Mouse (Mus musculus) embryonic facial prominence, embryonic 14.5 days (tissue): ENCODE data around the gene Ccl11. TPM values are rescaled to one million over a fixed set of nuclear protein-coding genes. Genes with fewer than 3 reads are reported as not detected.

Experiments used
- ATAC-seq: fragments of 200-750 bp; cut with Nextera tagmentation; 2 replicates; pipeline ENCODE4 v1.8.0; 2017; ENCODE audit warnings: low read depth, moderate number of reproducible peaks, moderate TSS enrichment
- DNase-seq: peaks from one replicate; pipeline ENCODE4 v3.0.0-alpha.2; 2015; ENCODE audit warnings: low spot score
- H3K27ac ChIP-seq: fragments of 300-500 bp; sonication (generic); replicated peaks from 2 replicates; pipeline ENCODE4 v1.5.1; 2014; ENCODE audit warnings: low read depth, mild to moderate bottlenecking, low read length, moderate library complexity
- H3K27me3 ChIP-seq: fragments of 300-500 bp; sonication (generic); replicated peaks from 2 replicates; pipeline ENCODE4 v1.6.1; 2014; ENCODE audit warnings: low read length; ENCODE audit not compliant: control insufficient read depth, insufficient read depth
- H3K36me3 ChIP-seq: fragments of 300-500 bp; sonication (generic); 2 replicates; pipeline ENCODE4 v1.6.1; 2014; ENCODE audit warnings: low read length, mixed read lengths; ENCODE audit not compliant: control insufficient read depth, insufficient read depth
- H3K4me1 ChIP-seq: fragments of 300-500 bp; sonication (generic); 2 replicates; pipeline ENCODE4 v1.6.1; 2014; ENCODE audit warnings: antibody characterized with exemption, low read length; ENCODE audit not compliant: control insufficient read depth, insufficient read depth
- H3K4me2 ChIP-seq: fragments of 300-500 bp; sonication (generic); 2 replicates; pipeline ENCODE4 v1.6.1; 2014; ENCODE audit warnings: low read depth, mild to moderate bottlenecking, low read length, moderate library complexity, mixed read lengths
- H3K4me3 ChIP-seq: fragments of 300-500 bp; sonication (generic); 2 replicates; pipeline ENCODE4 v1.5.1; 2014; ENCODE audit warnings: low read depth, mild to moderate bottlenecking, low read length
- H3K9ac ChIP-seq: fragments of 300-500 bp; sonication (generic); 2 replicates; pipeline ENCODE4 v1.6.1; 2014; ENCODE audit warnings: low read depth, mild to moderate bottlenecking, low read length, moderate library complexity, mixed read lengths
- H3K9me3 ChIP-seq: fragments of 300-500 bp; sonication (generic); 2 replicates; pipeline ENCODE4 v1.6.1; 2016; ENCODE audit warnings: low read length; ENCODE audit not compliant: control insufficient read depth
- WGBS: fragments of 180-500 bp; shearing (Covaris S2); extraction: QIAGEN DNeasy Blood & Tissue Kit; methylation state at CpG from one replicate; pipeline ENCODE4 v1.1.7; 2014; 5-methylcytosine and 5-hydroxymethylcytosine counted together
- polyA plus RNA-seq: library from polyadenylated mRNA; unstranded; fragments of >200 nt; fragmentation: Nextera tagmentation; extraction: Ambion mirVana; gene quantifications from 2 replicates; pipeline ENCODE4 v1.2.1, GENCODE M21; 2014

The Ccl11 gene
- polyA plus RNA-seq, 1 experiment from 2014 or later, result 5.8 TPM

- no peaks in the 10 kb centered on the region for H3K27me3 ChIP-seq
- H3K4me1 ChIP-seq, result no peaks in the 10 kb centered on the region
- no peak overlapping the region for H3K27ac ChIP-seq
- DNase-seq, result no peak
- H3K36me3 ChIP-seq, result no peaks in the 10 kb centered on the region
- WGBS, result 78% methylated on average over 10 of the region's 10 CpGs
- H3K4me2 ChIP-seq, result no peak overlapping the region
- H3K4me3 ChIP-seq, result no peak overlapping the region
- no peaks in the 10 kb centered on the region for H3K9me3 ChIP-seq
- no peak overlapping the region for H3K9ac ChIP-seq
- no peak for ATAC-seq
Measured at GRCm38 (mm10) chr11:82099511-82100323, 42.1 kb downstream of the Ccl11 start.

DNA sequence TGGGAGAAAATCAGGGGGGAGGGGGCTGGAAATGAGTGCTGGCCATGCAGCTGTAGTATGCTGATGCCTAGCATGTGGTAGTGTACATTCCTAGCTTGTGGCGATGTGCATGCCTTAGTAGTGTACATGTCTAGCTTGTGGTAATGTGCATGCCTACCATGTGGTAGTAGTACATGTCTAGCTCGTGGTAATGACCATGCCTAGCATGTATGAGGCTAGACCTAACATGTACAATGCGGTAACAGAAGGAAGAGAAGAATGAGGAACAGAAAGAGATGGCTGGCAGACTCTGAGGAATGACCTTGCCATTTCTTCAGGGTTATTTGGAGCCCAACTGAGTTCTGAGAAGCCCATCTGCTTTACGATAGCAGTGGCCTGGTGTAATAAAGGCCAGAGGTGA, 43.5 kb downstream of the Ccl11 start:
- DNase-seq, result no peak
- H3K9ac ChIP-seq, result no peak overlapping the region
- no peak overlapping the region for H3K4me3 ChIP-seq
- no peak for ATAC-seq
- no peaks in the 10 kb centered on the region for H3K36me3 ChIP-seq
- no peaks in the 10 kb centered on the region for H3K4me1 ChIP-seq
- WGBS, result 79% methylated on average over 4 of the region's 4 CpGs
- H3K27me3 ChIP-seq, result no peaks in the 10 kb centered on the region
- no peak overlapping the region for H3K4me2 ChIP-seq
- H3K9me3 ChIP-seq, result no peaks in the 10 kb centered on the region
- H3K27ac ChIP-seq, result no peak overlapping the region

DNA sequence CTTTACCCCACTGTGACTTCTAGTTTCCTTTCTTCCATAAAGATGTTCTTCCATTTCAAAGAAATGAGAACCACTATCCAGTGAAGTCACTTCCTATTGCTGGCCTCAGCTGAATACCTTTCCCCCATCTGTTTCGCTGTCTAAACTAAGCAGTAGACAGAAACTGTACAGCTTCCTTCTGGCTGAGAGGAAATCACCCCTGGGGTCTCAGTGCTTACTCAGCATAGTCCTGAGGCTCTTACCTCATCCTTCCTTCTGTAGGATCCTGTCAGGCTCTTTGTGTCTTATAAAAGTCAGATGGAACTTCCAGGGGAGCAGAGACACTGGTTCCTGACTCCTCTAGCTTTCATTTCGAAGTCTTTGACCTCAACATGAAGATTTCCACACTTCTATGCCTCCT, 43.9 kb downstream of the Ccl11 start, which contains the start of gene Ccl12:
Ccl12 (plus strand) TSS at position 317 of the 400 bp plus-strand sequence.
- WGBS, result 59% methylated on average over 2 of the region's 2 CpGs

DNA sequence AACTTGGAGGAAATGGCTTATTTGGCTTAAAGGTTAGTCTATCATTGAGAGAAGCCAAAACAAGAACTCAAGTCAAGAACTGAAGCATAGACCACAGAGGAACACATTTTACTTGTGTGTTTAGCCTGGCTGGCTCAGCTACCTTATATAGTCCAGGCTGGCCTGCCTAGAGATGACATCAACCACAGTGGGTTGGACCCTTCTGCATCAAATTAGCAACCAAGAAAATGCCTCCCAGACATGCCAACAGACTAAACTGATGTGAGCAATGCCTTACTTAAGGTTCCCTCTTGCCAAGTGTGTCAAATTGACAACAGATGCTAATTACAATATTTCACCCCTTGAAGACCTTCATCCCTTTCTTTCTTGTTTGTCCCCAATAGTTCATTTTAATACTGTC, 52.0 kb downstream of the Ccl11 start:
- Histone ChIP-seq H3K36me3 (no peaks in the 10 kb centered on the region), H3K4me2 (no peak overlapping the region), H3K27ac (no peak overlapping the region), H3K4me1 (no peaks in the 10 kb centered on the region), H3K27me3 (no peaks in the 10 kb centered on the region), H3K9ac (no peak overlapping the region), H3K4me3 (no peak overlapping the region), H3K9me3 (no peaks in the 10 kb centered on the region)
- DNase-seq, result peak; percentile 41
- ATAC-seq, result no peak

More for the DNA sequence above, 43.9 kb downstream of the Ccl11 start, which contains the start of gene Ccl12:
- ATAC-seq (no peak; the same call in 1 of the 2 replicates), DNase-seq (peak; percentile 31)
- H3K4me1 ChIP-seq, result no peaks in the 10 kb centered on the region
- no peak within 1 kb of the TSS for H3K4me2 ChIP-seq
- no peaks in the 10 kb centered on the region for H3K27me3 ChIP-seq
- no peak within 1 kb of the TSS for H3K9ac ChIP-seq
- no peaks in the 10 kb centered on the region for H3K36me3 ChIP-seq
- no peak within 1 kb of the TSS for H3K27ac ChIP-seq
- H3K4me3 ChIP-seq, result no peak within 1 kb of the TSS
- no peaks in the 10 kb centered on the region for H3K9me3 ChIP-seq

- 69% methylated on average over 6 of the region's 6 CpGs for WGBS
- no peak for ATAC-seq
Measured at GRCm38 (mm10) chr11:82110372-82111248, 53.0 kb downstream of the Ccl11 start.

More at GRCm38 (mm10) chr11:82110372-82111248, 53.0 kb downstream of the Ccl11 start:
- no peak overlapping the region for H3K4me3 ChIP-seq
- H3K4me2 ChIP-seq, result no peak overlapping the region
- H3K9ac ChIP-seq, result no peak overlapping the region
- H3K27ac ChIP-seq, result no peak overlapping the region
- DNase-seq, result no peak
- H3K36me3 ChIP-seq, result no peaks in the 10 kb centered on the region
- no peaks in the 10 kb centered on the region for H3K4me1 ChIP-seq
- H3K9me3 ChIP-seq, result no peaks in the 10 kb centered on the region
- no peaks in the 10 kb centered on the region for H3K27me3 ChIP-seq

Other genes with a start within 250 kb of the Ccl11 start
- 0.05 TPM in 1 of 2 replicates, not detected in the other for gene 5530401A14Rik, start 197.2 kb upstream of the Ccl11 start, polyA plus RNA-seq
- 0.43 and 0.65 TPM in 2 replicates for gene Asic2, start 89.4 kb upstream of the Ccl11 start, polyA plus RNA-seq
- 6.6 and 9.8 TPM in 2 replicates for gene Ccl2, start 22.3 kb upstream of the Ccl11 start, polyA plus RNA-seq
- gene Gm17268, start 19.3 kb upstream of the Ccl11 start, polyA plus RNA-seq, result not detected in 2 replicates
- 5.3 and 6.3 TPM in 2 replicates for gene Ccl7, start 12.1 kb upstream of the Ccl11 start, polyA plus RNA-seq
- gene Ccl12, start 44.0 kb downstream of the Ccl11 start, polyA plus RNA-seq, result 5.9 and 7.1 TPM in 2 replicates
- gene Ccl8, start 57.4 kb downstream of the Ccl11 start, polyA plus RNA-seq, result not detected in 2 replicates
- gene Ccl1, start 247.9 kb downstream of the Ccl11 start, polyA plus RNA-seq, result not detected in 2 replicates